Mouse (Mus musculus): ENCODE results near the gene Gfral. TPM values are rescaled to one million over a fixed set of nuclear protein-coding genes. Genes with fewer than 3 reads are reported as not detected.

The Gfral gene
- total RNA-seq, 2 experiments from 2014 or later: not detected

DNA sequence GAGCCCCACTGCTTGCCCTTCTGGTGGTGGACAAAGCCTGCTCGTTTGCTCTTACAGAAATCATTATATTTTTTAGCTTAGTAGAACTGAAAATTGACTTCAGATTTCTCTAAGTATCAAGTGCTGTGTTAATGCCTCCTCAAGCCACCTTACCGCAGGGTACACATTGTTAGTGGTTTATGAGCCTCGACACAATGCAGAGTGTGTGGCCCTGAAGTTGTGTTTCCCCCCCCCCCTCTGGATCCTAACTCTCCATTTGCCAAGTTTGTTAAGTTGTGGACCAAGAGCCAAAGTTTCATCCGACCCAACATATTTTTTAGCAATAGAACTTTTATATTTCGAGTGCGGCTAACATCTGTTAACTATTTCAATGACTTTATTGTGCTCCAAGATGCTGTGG, 79.4 kb downstream of the Gfral start:
- no peak for DNase-seq (ENCODE audit: low spot score in 2 of 2)
- intact Hi-C loops (cut with DNase I): no loop called here

DNA sequence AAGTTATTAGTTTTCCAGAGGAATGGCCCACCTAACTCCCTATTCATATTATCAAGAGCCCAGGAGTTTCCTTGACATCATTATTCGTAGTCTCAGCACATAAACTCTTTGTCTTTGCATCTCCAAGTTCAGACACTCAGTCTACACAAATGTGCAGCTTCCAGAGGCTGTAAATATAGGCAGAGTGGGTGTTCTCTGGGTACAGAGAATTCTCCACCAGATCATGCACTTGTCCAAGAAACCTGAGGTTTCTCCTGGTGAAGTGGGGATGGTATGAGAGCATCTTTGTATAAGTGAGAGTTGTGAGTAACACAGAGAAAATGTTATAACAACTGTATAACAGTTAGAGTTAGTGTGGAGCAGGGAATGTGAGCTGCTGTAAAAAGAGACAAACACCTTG, 84.1 kb downstream of the Gfral start:
- intact Hi-C loops (cut with DNase I): loop anchor here (5.0 kb wide), 1 partner anchor 108 kb away; no protein-coding TSS in a partner anchor
- peak in 1 of 2 experiments; percentile 15 for DNase-seq (ENCODE audit: low spot score in 2 of 2)

DNA sequence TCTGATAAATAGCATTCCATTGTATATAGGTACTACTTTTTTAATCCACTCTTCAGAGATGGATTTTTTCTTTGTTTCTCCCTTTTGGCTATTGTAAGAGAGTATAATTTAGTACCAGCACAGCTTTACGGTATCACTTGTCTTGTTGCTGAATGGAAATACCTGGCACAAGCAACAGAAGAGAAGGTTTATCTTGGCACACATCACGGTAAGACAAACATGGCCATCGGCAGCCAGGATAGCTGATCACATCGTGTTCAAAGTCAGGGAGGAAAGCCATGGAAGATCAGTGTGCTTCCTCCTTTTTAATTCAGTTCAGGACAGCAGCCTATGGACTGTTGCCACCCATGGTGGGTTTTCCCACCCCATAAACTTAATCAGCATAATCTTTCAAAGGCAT, 89.2 kb downstream of the Gfral start:
- DNase-seq (ENCODE audit: low spot score in 2 of 2): no peak
- intact Hi-C loops (cut with DNase I): no loop called here

DNA sequence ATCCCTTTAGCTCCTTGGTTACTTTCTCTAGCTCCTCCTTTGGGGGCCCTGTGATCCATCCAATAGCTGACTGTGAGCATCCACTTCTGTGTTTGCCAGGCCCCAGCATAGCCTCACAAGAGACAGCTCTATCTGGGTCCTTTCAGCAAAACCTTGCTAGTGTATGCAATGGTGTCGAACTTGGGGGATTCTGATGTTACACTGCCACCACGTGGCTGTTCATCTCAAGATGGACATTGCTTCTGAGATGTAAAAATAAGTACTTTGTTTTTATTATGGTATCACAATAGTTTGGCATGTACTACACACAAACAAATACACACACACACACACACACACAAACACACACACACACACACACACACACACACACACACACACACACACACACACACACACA, 90.6 kb downstream of the Gfral start:
- intact Hi-C loops (cut with DNase I): loop anchor here (1.0 kb wide), 1 partner anchor 361 kb away; no protein-coding TSS in a partner anchor
- DNase-seq (ENCODE audit: low spot score in 2 of 2): peak; percentile 64 to 68

Other genes with a start within 250 kb of the Gfral start
- gene Hmgcll1, start 198.8 kb downstream of the Gfral start, total RNA-seq (2021): 10 to 100 TPM; 17.6 to 18.1 TPM
- gene Hcrtr2, start 110.2 kb upstream of the Gfral start, total RNA-seq (2021): 1 to 10 TPM; 3.0 to 3.5 TPM